Mouse (Mus musculus): ENCODE results near the gene Adcy5. TPM values are rescaled to one million over a fixed set of nuclear protein-coding genes. Genes with fewer than 3 reads are reported as not detected.

Gene Adcy5
- polyA plus RNA-seq, 1 experiment from 2014 or later = 0.15 TPM

GRCm38 (mm10) chr16:35189420-35190141 lies 34.9 kb downstream of the Adcy5 start:
- no peaks in the 10 kb centered on the region for H3K9me3 ChIP-seq (replicated peaks)
- H3K27ac ChIP-seq = no peak overlapping the region
- no peak overlapping the region for H3K9ac ChIP-seq
- H3K27me3 ChIP-seq = no peaks in the 10 kb centered on the region
- H3K36me3 ChIP-seq = no peaks in the 10 kb centered on the region
- H3K4me2 ChIP-seq = no peak overlapping the region
- no peak overlapping the region for H3K4me3 ChIP-seq (replicated peaks)
- WGBS (ENCODE audit: insufficient replicate concordance) = 56% methylated on average over 11 of the region's 11 CpGs
- DNase-seq (no peak), ATAC-seq (ENCODE audit: low read depth) (no peak)
- no peaks in the 10 kb centered on the region for H3K4me1 ChIP-seq (replicated peaks)

DNA sequence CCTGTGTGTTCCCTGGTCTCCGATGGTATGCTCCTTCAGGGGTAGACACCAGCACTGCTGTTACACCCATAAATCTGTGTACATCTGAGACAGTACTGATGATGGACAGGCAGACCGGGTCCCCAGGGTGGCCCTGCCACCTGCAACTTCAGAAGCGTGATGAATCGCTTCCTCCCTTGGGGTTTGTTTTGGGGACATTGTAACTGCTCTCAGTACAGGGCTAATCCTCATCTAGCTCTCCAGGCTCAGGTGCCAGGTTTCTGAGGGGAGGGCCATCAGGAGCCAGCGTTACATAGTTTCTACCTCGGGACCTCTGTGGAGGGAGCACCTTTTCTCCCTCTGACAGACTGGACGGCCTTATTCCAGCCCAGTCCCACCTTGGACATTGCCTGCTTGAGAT lies 36.1 kb downstream of the Adcy5 start:
- Histone ChIP-seq H3K4me1 (replicated peaks) (no peaks in the 10 kb centered on the region), H3K4me3 (replicated peaks) (no peak overlapping the region), H3K36me3 (no peaks in the 10 kb centered on the region), H3K9ac (no peak overlapping the region), H3K4me2 (no peak overlapping the region), H3K27ac (no peak overlapping the region), H3K27me3 (no peaks in the 10 kb centered on the region), H3K9me3 (replicated peaks) (no peaks in the 10 kb centered on the region)
- 64% methylated on average over 7 of the region's 7 CpGs for WGBS (ENCODE audit: insufficient replicate concordance)
- DNase-seq (no peak), ATAC-seq (ENCODE audit: low read depth) (no peak)

GRCm38 (mm10) chr16:35191271-35191670 lies 36.6 kb downstream of the Adcy5 start:
- Histone ChIP-seq H3K27me3 (no peaks in the 10 kb centered on the region), H3K36me3 (no peaks in the 10 kb centered on the region), H3K9me3 (replicated peaks) (no peaks in the 10 kb centered on the region), H3K4me3 (replicated peaks) (no peak overlapping the region), H3K27ac (no peak overlapping the region), H3K9ac (no peak overlapping the region), H3K4me2 (no peak overlapping the region), H3K4me1 (replicated peaks) (no peaks in the 10 kb centered on the region)
- DNase-seq (no peak), ATAC-seq (ENCODE audit: low read depth) (no peak)
- 70% methylated on average over 7 of the region's 7 CpGs for WGBS (ENCODE audit: insufficient replicate concordance)

GRCm38 (mm10) chr16:35192471-35192870 lies 37.8 kb downstream of the Adcy5 start:
- H3K27ac ChIP-seq = no peak overlapping the region
- no peaks in the 10 kb centered on the region for H3K9me3 ChIP-seq (replicated peaks)
- H3K27me3 ChIP-seq = no peaks in the 10 kb centered on the region
- WGBS (ENCODE audit: insufficient replicate concordance) = 75% methylated on average over 4 of the region's 4 CpGs
- no peak overlapping the region for H3K9ac ChIP-seq
- no peaks in the 10 kb centered on the region for H3K4me1 ChIP-seq (replicated peaks)
- DNase-seq (no peak), ATAC-seq (ENCODE audit: low read depth) (no peak)
- H3K4me3 ChIP-seq (replicated peaks) = no peak overlapping the region
- no peaks in the 10 kb centered on the region for H3K36me3 ChIP-seq
- no peak overlapping the region for H3K4me2 ChIP-seq

DNA sequence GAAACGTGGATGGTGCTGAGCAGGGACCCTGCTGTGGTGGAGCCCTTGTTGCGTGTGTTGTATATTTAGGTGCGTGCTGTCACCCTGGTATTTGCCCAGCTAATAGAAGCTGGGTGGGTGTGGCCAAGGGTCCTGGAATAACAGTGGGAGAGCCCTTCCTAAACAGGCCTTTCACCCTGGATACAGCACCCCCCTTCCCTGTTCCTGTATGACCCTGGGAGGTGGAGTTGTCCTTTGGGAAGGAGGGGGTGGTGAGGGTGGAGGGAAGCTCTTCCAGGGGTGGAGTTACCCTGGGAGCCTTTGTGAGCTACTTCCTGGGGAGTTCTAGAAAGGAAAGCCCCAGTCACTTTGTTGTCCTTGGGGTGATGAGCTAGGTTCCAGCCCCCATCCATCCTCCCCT lies 38.7 kb downstream of the Adcy5 start:
- Histone ChIP-seq H3K9ac (no peak overlapping the region), H3K4me1 (replicated peaks) (no peaks in the 10 kb centered on the region), H3K27ac (no peak overlapping the region), H3K27me3 (no peaks in the 10 kb centered on the region), H3K9me3 (replicated peaks) (no peaks in the 10 kb centered on the region), H3K4me2 (no peak overlapping the region), H3K4me3 (replicated peaks) (no peak overlapping the region), H3K36me3 (no peaks in the 10 kb centered on the region)
- WGBS (ENCODE audit: insufficient replicate concordance) = 58% methylated on average over 3 of the region's 3 CpGs
- no peak for ATAC-seq (ENCODE audit: low read depth)
- DNase-seq = no peak

- Histone ChIP-seq H3K9me3 (replicated peaks) (no peaks in the 10 kb centered on the region), H3K27me3 (no peaks in the 10 kb centered on the region), H3K4me1 (replicated peaks) (no peaks in the 10 kb centered on the region), H3K4me3 (replicated peaks) (no peak overlapping the region), H3K4me2 (no peak overlapping the region), H3K27ac (no peak overlapping the region), H3K9ac (no peak overlapping the region), H3K36me3 (no peaks in the 10 kb centered on the region)
- DNase-seq (no peak), ATAC-seq (ENCODE audit: low read depth) (no peak)
- WGBS (ENCODE audit: insufficient replicate concordance) = 47% methylated on average over 6 of the region's 6 CpGs
These were observed 45.2 kb downstream of the Adcy5 start for GRCm38 (mm10) chr16:35199721-35200431.

- no peaks in the 10 kb centered on the region for H3K27me3 ChIP-seq
- DNase-seq (no peak), ATAC-seq (ENCODE audit: low read depth) (no peak)
- no peaks in the 10 kb centered on the region for H3K9me3 ChIP-seq (replicated peaks)
- no peaks in the 10 kb centered on the region for H3K4me1 ChIP-seq (replicated peaks)
- no peak overlapping the region for H3K27ac ChIP-seq
- H3K36me3 ChIP-seq = no peaks in the 10 kb centered on the region
- 59% methylated on average over 9 of the region's 9 CpGs for WGBS (ENCODE audit: insufficient replicate concordance)
- H3K4me3 ChIP-seq (replicated peaks) = no peak overlapping the region
- no peak overlapping the region for H3K4me2 ChIP-seq
- no peak overlapping the region for H3K9ac ChIP-seq
These were observed 45.9 kb downstream of the Adcy5 start for GRCm38 (mm10) chr16:35200432-35201142.

- H3K9ac ChIP-seq = no peak overlapping the region
- WGBS (ENCODE audit: insufficient replicate concordance) = 55% methylated on average over 5 of the region's 5 CpGs
- no peaks in the 10 kb centered on the region for H3K36me3 ChIP-seq
- no peak overlapping the region for H3K27ac ChIP-seq
- H3K4me1 ChIP-seq (replicated peaks) = no peaks in the 10 kb centered on the region
- no peak overlapping the region for H3K4me2 ChIP-seq
- H3K4me3 ChIP-seq (replicated peaks) = no peak overlapping the region
- no peaks in the 10 kb centered on the region for H3K9me3 ChIP-seq (replicated peaks)
- no peak for ATAC-seq (ENCODE audit: low read depth)
- no peak for DNase-seq
- H3K27me3 ChIP-seq = no peaks in the 10 kb centered on the region
These were observed 46.6 kb downstream of the Adcy5 start for GRCm38 (mm10) chr16:35201281-35201680.

DNA sequence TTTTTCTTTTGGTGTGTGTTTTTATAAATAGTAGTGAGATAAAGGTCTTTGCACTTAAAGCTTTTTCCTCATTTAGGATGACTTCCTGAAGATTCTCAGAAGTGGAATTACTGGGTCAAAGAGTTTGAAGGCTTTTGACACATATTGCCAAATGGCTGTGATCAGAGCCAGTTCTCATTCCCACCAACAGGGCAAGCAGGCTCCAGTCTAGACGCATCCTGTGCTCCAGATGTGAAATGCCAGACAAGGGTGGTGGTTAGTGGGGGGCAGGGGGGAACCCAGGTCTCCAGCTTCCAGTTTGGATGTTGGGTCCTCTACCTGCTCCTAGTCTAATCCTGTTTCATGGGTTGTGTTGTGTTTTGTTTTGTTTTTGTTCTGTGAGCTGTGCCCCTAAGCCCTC lies 48.8 kb downstream of the Adcy5 start:
- Histone ChIP-seq H3K4me1 (replicated peaks) (no peaks in the 10 kb centered on the region), H3K4me3 (replicated peaks) (no peak overlapping the region), H3K9ac (no peak overlapping the region), H3K27ac (no peak overlapping the region), H3K9me3 (replicated peaks) (no peaks in the 10 kb centered on the region), H3K27me3 (no peaks in the 10 kb centered on the region), H3K36me3 (no peaks in the 10 kb centered on the region), H3K4me2 (no peak overlapping the region)
- WGBS (ENCODE audit: insufficient replicate concordance) = 41% methylated on average over 1 of the region's 1 CpGs
- DNase-seq = no peak
- ATAC-seq (ENCODE audit: low read depth) = no peak

GRCm38 (mm10) chr16:35205681-35206080 lies 51.0 kb downstream of the Adcy5 start:
- no peak for ATAC-seq (ENCODE audit: low read depth)
- no peaks in the 10 kb centered on the region for H3K36me3 ChIP-seq
- H3K27ac ChIP-seq = no peak overlapping the region

GRCm38 (mm10) chr16:35206426-35206825 lies 51.7 kb downstream of the Adcy5 start:
- Histone ChIP-seq H3K9me3 (replicated peaks) (no peaks in the 10 kb centered on the region), H3K4me1 (replicated peaks) (no peaks in the 10 kb centered on the region), H3K4me3 (replicated peaks) (no peak overlapping the region), H3K9ac (no peak overlapping the region), H3K4me2 (no peak overlapping the region), H3K36me3 (no peaks in the 10 kb centered on the region), H3K27me3 (no peaks in the 10 kb centered on the region), H3K27ac (no peak overlapping the region)
- DNase-seq (no peak), ATAC-seq (ENCODE audit: low read depth) (no peak)
- WGBS (ENCODE audit: insufficient replicate concordance) = 66% methylated on average over 6 of the region's 6 CpGs

More at GRCm38 (mm10) chr16:35205681-35206080, 51.0 kb downstream of the Adcy5 start:
- Histone ChIP-seq H3K4me1 (replicated peaks) (no peaks in the 10 kb centered on the region), H3K9me3 (replicated peaks) (no peaks in the 10 kb centered on the region), H3K9ac (no peak overlapping the region), H3K27me3 (no peaks in the 10 kb centered on the region), H3K4me3 (replicated peaks) (no peak overlapping the region), H3K4me2 (no peak overlapping the region)
- 58% methylated on average over 5 of the region's 5 CpGs for WGBS (ENCODE audit: insufficient replicate concordance)
- DNase-seq = no peak

Measured in liver, embryonic 13.5 days (tissue).